Mouse (Mus musculus) heart, adult 8-10 months (tissue): ENCODE data around the gene Nrbp1. TPM values are rescaled to one million over a fixed set of nuclear protein-coding genes. Genes with fewer than 3 reads are reported as not detected.
A peak's percentile ranks its signal among the peaks of the same experiment; 100 is the strongest.
"Not testable (repeated sequence)": the region's sequence is repeated elsewhere in the genome, so short reads cannot be mapped to it uniquely, and the experiment has no call there.

ENCODE experiments used
- DNase-seq: peaks from one replicate; pipeline ENCODE4 v3.0.0; 2022; ENCODE audit warnings: low spot score
- total RNA-seq, 4 experiments: library from RNA; stranded (reverse); gene quantifications; 2 replicates each; pipeline ENCODE4 v1.2.4; 2022

Nrbp1 gene
- total RNA-seq, 4 experiments from 2014 or later, result 75.9 to 87.9 (median 81.8) TPM

GRCm38 (mm10) chr5:31204421-31204820 is 36.2 kb upstream of the Nrbp1 start:
- DNase-seq, result no peak

- not testable (repeated sequence) for DNase-seq
Measured at GRCm38 (mm10) chr5:31216554-31216953, 24.1 kb upstream of the Nrbp1 start.

- DNase-seq, result no peak
Measured at GRCm38 (mm10) chr5:31218294-31218693, 22.4 kb upstream of the Nrbp1 start.

- no peak for DNase-seq
Measured at GRCm38 (mm10) chr5:31219070-31219469, 21.6 kb upstream of the Nrbp1 start.

DNA sequence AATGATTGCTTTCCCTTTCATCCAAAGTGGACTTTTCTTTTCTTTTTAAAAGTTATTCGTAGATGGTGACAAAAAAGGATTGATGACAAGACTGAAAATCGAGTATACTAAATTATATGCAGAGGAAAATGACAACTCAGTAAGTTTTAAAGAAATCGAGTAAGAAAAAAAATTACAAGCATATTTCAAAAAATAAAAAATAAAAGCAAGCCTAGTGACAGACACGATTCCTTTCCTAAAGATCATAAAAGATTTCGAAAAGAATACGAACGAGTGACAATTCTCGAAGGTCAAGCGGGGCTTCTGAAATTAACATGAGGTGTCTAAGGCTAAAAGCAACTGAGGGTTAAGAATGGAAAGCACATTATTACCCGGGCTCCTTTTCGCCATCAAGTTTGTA is 21.2 kb upstream of the Nrbp1 start:
- DNase-seq, result no peak

DNA sequence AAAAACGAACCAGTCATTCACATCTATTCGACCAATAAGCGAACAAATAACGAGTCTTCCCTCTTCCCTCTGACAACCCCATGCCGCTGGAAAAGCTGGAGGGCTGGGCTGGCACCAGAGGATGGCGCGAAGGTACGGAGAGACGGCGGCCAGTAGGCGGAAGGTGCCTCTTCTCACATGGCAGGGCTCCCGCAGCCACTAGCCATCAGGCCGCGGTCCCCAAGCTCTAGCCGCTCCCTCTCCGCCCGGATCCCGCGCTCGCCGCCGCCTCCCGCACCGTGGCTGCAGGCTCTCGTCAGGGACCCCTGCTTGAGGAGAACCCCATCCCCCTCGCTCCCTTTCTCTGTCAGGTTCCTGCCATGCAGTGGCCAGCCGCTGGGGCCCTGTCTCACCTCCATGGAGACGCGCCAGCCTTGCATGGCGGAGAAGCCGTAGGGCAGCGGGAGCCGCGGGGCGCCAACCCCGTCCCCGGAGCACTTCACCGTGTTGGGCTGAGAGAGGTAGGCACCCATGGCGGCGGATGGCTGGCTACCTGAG is 20.7 kb upstream of the Nrbp1 start:
- no peak for DNase-seq

DNA sequence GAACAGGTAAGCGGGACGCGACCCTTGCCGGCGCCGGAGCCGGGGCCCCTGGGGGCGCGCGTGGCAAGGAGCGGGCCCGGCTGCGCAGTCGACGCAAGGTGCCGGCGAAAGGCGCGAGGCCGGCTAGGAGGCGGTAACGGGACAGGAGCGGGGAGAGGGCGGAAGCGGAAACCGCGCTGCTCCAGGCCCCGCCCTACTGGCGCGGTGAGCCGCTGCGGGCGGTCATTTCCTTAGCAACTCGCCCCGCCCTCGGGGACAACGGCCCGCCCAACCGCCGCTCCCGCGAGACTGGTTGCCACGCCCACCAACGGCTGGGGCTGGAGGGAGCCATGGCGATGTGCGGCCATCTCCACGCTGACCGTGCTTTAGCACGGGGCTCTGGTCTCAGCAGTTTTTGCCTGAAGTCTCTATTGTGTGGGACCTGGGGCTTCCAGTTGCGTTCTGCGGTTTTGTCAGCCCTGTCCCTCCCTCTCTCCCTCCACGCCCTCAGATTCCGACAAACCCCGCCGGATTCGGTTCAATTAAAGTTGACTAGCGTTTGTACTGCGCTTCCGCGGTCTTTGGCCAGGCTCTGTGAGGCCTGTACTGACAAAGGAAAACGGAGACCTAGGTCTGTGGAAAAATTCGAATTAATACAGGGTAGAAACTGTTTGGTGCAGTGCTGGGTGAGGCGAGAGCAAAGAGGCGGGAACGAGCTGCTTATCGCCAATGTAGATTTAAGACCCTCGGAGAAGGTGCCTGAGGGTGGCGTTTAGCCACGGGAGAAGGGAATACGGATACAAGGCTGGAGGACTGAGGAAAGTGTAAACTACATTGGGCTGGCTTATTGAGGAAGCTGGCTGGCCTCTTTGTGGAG is 20.0 kb upstream of the Nrbp1 start, which contains the start of gene Ppm1g:
TSS of gene Ppm1g (minus strand) at position 240 of the 856 bp plus-strand sequence.
- peak; percentile 97 for DNase-seq

GRCm38 (mm10) chr5:31221304-31221945 is 19.2 kb upstream of the Nrbp1 start:
- DNase-seq, result no peak

DNA sequence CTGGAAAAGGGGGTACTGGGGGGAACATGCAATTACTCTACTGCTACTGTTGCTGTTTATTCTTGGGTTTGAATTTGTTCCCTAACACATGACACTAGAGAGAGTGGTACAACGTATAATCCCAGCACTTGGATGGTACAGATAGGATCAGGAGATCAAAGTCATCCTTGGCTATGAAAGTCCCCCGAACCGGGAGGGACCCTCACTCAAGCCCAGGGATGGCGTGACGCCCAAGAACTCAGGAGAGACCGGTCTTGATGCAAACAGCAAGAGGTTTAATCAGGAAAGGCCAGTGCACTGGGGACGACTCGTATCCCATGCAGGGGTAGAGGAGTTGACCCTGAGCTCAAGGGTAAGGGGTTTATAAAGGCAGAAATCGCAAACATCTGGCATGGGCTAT is 18.0 kb upstream of the Nrbp1 start:
- DNase-seq, result no peak

DNA sequence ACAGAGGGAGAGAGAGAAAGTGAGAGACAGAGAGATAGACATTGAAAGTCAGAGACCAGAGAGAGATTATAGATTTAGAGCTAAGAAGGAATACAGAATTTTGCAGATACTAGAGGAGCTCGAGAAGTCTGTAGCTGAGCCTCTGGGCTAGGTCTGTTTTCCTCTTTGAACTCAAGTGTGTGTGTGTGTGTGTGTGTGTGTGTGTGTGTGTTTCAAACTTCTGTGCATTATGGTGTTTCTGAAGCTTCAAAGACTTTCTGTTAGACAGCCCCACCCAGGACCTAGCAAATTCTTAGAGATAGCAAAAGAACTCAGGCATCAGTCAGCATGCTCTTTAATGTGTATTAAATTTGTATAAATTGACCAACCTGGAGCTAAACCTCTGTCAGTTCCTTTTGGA is 14.0 kb upstream of the Nrbp1 start:
- no peak for DNase-seq

DNA sequence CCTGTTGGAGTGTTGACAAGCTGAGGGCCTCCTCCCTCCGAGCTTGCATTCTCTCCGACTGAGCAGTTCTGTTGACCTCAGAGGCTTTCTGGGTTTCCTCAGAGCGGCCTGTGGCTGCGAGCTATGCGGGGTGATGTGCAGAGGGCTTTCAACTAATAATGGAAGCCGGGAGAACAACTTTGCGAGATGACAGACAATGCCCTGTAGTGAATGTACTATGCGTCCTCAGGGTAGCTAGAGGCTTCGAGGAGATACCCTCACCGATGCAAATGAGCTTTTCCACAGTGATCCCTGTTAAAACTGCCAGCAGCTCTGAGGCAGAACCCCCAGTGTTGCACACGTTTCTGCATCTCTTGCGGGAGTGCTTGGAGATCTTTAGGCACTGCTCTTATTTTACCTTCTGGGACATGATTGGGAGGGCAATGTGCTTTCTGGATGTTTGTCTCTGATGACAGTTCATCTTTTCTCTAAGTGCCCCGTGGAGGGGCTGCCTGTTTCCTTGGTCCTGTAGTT is 914 bp downstream of the Nrbp1 start:
- DNase-seq, result no peak

GRCm38 (mm10) chr5:31242191-31242590 is 1.5 kb downstream of the Nrbp1 start:
- no peak for DNase-seq

DNA sequence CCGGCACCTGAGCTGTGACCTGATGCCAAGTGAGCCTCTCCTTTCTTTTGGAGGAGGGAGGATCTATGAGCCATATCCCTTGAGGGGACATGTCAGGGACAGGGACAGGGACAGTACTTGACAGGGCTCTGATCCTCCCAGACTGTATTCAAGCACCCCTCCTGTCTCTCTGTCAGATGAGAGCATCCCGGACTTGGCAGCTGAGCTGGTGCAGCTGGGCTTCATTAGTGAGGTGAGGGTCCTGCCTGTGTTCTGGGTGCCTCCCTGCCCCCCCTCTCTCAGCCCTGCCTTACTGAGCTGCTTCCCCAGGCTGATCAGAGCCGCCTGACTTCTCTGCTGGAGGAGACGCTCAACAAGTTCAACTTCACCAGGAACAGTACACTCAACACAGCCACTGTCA is 10.1 kb downstream of the Nrbp1 start:
- no peak for DNase-seq

DNA sequence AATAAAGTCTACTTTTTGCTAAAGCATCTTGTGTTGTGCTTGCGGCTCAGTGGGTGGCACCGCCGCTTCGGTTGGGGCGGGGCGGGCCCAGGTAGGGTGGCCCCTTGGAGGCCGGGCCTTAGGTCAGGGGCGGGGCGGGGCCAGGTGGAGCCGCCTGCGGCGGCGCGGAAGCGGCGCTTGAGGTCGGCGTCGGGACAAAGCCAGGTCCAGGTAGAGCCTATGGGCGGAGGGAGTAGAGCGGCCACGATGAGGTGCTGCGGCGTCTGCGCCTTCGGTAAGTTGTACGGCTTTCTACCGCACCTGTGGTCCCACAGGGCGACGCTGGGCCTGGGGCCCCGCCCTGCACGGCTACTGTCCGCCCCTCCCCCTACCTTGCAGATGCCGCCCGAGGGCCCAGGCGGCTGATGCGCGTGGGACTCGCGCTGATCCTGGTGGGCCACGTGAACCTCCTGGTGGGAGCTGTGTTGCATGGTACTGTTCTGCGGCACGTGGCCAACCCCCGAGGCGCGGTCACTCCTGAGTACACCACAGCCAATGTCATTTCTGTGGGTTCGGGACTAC is 11.0 kb downstream of the Nrbp1 start, which contains the start of gene Krtcap3:
TSS of gene Krtcap3 (plus strand) at position 151 of the 561 bp plus-strand sequence.
- no peak for DNase-seq

DNA sequence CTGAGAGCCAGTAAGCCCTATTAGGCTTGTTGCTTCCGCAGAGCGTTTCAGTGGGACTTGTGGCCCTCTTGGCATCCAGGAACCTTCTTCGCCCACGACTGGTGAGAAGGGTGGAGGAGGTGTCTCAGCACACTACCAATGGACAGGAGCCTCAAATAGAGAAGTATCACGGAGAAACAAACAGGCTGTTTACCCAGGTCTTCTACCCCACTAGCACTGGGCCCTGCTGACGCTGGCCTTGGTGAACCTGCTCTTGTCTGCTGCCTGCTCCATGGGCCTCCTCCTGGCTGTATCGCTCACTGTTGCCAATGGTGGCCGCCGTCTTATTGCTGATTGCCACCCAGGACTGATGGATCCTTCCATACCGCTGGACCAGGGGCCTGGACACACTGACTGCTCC is 11.5 kb downstream of the Nrbp1 start:
- no peak for DNase-seq

- no peak for DNase-seq
Measured at GRCm38 (mm10) chr5:31252795-31253545, 12.3 kb downstream of the Nrbp1 start.

DNA sequence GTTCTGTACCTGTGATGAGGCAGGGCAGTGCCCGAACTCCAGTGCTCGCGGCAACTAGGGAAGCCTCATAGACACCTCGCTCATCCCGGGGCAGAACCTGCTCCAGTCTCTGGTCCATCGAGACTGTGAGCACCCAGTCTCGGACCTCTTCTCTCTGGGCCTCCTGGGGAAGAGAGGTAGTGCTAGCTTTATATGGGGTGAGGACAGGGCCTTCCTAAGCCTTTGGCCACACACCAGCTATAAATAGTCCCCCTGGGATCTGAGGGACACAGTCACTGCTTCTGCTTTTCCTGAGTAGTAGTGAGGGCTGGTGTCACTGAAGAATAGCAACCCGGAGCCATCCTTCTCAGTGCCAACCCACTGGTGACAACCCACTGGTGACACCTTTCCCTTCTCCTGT is 13.1 kb downstream of the Nrbp1 start:
- no peak for DNase-seq

DNA sequence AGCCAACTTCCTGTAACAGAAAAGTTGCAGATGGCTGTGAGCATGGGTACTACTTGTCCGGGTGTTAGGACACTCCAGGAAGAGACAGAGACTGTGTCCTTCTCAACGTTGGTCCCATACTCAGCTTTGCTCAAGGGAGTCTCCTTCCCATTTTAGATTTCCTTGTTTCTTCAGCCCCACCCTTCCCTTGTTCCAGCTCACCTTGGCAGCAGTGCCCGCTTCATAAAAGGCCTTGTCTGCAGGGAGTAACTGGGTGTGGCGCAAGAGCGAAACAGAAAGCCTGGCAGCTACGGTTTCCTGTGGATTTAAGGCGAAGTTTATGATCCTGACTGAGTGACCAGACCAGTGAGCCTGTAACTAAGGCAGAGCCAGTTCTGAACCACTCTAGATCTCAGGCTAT is 13.8 kb downstream of the Nrbp1 start:
- DNase-seq, result peak; percentile 66

- no peak for DNase-seq
Measured at GRCm38 (mm10) chr5:31254901-31255300, 14.2 kb downstream of the Nrbp1 start.

DNA sequence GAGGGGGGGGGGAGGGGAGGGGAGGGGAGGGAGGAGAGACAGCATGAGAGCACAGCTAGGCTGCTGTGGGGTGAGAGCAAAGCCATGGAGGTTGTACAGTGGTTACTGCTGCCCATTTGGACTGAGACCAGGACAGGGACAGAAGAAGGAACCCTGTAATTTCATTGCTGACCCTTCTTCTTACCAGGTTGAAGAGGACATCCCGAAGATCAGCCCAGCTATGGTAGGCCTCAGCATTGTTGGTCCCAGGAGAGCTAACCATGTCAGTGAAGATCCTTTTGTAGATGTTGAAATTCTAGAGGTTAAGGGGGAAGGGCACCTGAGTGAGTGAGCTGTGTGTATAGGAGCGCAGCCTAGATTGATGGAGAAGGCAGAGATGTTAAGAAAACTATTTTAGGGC is 14.7 kb downstream of the Nrbp1 start:
- no peak for DNase-seq

DNA sequence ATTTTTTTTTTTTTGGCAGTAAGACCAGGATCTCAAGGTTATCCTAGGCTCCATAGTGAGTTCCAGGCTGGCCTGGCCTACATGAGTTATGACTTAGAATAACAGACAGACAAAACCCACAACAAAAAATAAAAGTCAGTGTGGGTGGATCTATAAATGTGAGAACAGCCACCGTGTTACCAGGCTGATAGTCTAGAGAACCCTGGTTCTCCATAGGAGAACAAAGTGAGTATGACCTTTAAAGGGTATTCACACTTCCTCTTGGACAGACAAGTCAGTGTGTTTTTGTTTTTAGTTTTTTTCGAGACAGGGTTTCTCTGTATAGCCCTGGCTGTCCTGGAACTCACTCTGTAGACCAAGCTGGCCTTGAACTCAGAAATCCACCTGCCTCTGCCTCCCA is 15.3 kb downstream of the Nrbp1 start:
- DNase-seq, result no peak
